Mouse (Mus musculus) ES-E14 (cell line): Measurements from ENCODE around the gene Ankrd22.

Experiments
- ZC3H11A ChIP-seq: IDR thresholded peaks from 2 replicates; pipeline ENCODE4 v1.6.1; 2012; ENCODE audit warnings: low read depth, mild to moderate bottlenecking, inconsistent platforms, low read length, borderline replicate concordance
- ZNF384 ChIP-seq: IDR thresholded peaks from 2 replicates; pipeline ENCODE4 v1.6.1; 2012; ENCODE audit warnings: low read depth, low read length, inconsistent platforms

- no peak for TF ChIP-seq ZC3H11A
- TF ChIP-seq ZNF384 = no peak
These were observed 33.0 kb upstream of the Ankrd22 start for GRCm38 (mm10) chr19:34198901-34199300.
